26 mouse cellular contexts compared by ENCODE assay signal in the genomic region with DNA sequence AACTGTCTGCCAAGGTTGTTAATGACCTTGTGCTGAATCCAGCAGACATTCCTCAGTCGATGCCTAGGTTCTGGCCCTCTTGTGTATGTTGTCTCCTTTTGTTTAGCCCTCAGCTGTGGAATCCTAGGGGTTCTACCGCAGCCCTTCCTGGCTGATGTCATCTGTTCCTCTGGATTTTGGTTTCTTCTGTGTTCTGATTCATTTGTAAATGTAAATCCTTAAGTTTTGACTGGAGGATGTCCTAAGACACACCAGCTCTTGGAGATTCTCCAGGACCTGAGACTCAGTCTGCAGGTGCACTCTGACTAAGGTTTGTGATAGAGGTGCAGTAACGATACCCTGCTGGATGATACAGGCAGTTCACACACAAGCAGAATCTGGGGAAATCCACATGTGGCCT. TPM values are rescaled to one million over a fixed set of nuclear protein-coding genes. Genes with fewer than 3 reads are reported as not detected.
"Had no signal": no experiment of that assay in that cellular context is flagged by ENCODE, and none has a peak within 500 bp of the region (broad histone marks: within the 10 kb centered on the region; RNA-seq: fewer than 3 reads in every experiment).

No protein-coding gene starts in this region.

- H3K4me1 ChIP-seq: hindbrain, embryonic 13.5 days; hindbrain, embryonic 15.5 days; liver, embryonic 12.5 days had no signal

- ATAC-seq: inflammation-experienced regulatory T-cells, adult 6 months; intestine, embryonic 15.5 days; intestine, postnatal 0 days; liver, embryonic 12.5 days had no signal

- H3K4me3 ChIP-seq: heart, adult 2 months; heart, embryonic 13.5 days; heart, embryonic 15.5 days; hindbrain, embryonic 13.5 days; hindbrain, embryonic 15.5 days; intestine, embryonic 15.5 days; layer of hippocampus, adult 2 months; left cerebral cortex, adult 2 months; limb, embryonic 13.5 days; limb, embryonic 15.5 days; liver, embryonic 12.5 days had no signal

- H3K27me3 ChIP-seq: hindbrain, embryonic 13.5 days; hindbrain, embryonic 15.5 days; intestine, embryonic 15.5 days; limb, embryonic 13.5 days; limb, embryonic 15.5 days; liver, embryonic 12.5 days had no signal

- H3K9me3 ChIP-seq: heart, embryonic 13.5 days; heart, embryonic 15.5 days; hindbrain, embryonic 13.5 days; hindbrain, embryonic 15.5 days; intestine, embryonic 15.5 days; limb, embryonic 13.5 days; limb, embryonic 15.5 days; liver, embryonic 12.5 days had no signal

- DNase-seq: gastrocnemius, postnatal 14 days; gastrocnemius, postnatal 36 days; heart, adult 11 months; heart, adult 2 months; heart, postnatal 14 days; heart, postnatal 36 days; kidney, adult 18-20 months; kidney, adult 8-10 months; kidney, postnatal 10 days; kidney, postnatal 25 days; kidney, postnatal 4 days had no signal

- H3K9ac ChIP-seq: heart, embryonic 13.5 days; heart, embryonic 15.5 days; hindbrain, embryonic 13.5 days; hindbrain, embryonic 15.5 days; intestine, embryonic 15.5 days; limb, embryonic 13.5 days; limb, embryonic 15.5 days; liver, embryonic 12.5 days; liver, embryonic 14.5 days had no signal

- H3K27ac ChIP-seq: heart, adult 2 months; heart, embryonic 13.5 days; heart, embryonic 15.5 days; hindbrain, embryonic 13.5 days; hindbrain, embryonic 15.5 days; intestine, embryonic 15.5 days; layer of hippocampus, adult 2 months; left cerebral cortex, adult 2 months; limb, embryonic 13.5 days; limb, embryonic 15.5 days; liver, embryonic 12.5 days; liver, embryonic 14.5 days had no signal

- H3K36me3 ChIP-seq: heart, embryonic 13.5 days; heart, embryonic 15.5 days; hindbrain, embryonic 13.5 days; hindbrain, embryonic 15.5 days; intestine, embryonic 15.5 days; limb, embryonic 13.5 days; limb, embryonic 15.5 days; liver, embryonic 12.5 days had no signal

- H3K4me2 ChIP-seq: heart, embryonic 11.5 days; heart, embryonic 13.5 days; heart, embryonic 15.5 days; hindbrain, embryonic 13.5 days; hindbrain, embryonic 15.5 days; intestine, embryonic 15.5 days; limb, embryonic 13.5 days; limb, embryonic 15.5 days; liver, embryonic 12.5 days had no signal

RNA-seq across cellular contexts. Expression of a gene that starts 27.6 kb away (rescaled TPM):
- polyA plus RNA-seq: liver, adult 2 months had no signal

RNA-seq across cellular contexts. Expression of a gene that starts 47.7 kb away (rescaled TPM):
- polyA plus RNA-seq: inflammation-experienced regulatory T-cells, adult 6 months had no signal
